Mouse (Mus musculus): Measurements from ENCODE around the gene 1700067K01Rik.

The 1700067K01Rik gene

GRCm38 (mm10) chr8:84011705-84012498 lies 10.6 kb downstream of the 1700067K01Rik start, which contains the start of gene 2210011C24Rik:
2210011C24Rik (minus strand) TSS chr8:84012171.
- no peak for DNase-seq (ENCODE audit: low read depth)

- DNase-seq (ENCODE audit: low read depth), result no peak
Observed at GRCm38 (mm10) chr8:84012499-84013165, 11.3 kb downstream of the 1700067K01Rik start.

GRCm38 (mm10) chr8:84015833-84016232 lies 14.5 kb downstream of the 1700067K01Rik start:
- DNase-seq (ENCODE audit: low read depth), result no peak

- DNase-seq (ENCODE audit: low read depth), result no peak
Observed at GRCm38 (mm10) chr8:84019738-84020137, 18.4 kb downstream of the 1700067K01Rik start.

GRCm38 (mm10) chr8:84021096-84021495 lies 19.8 kb downstream of the 1700067K01Rik start, which contains the start of gene Palm3:
Palm3 (plus strand) TSS chr8:84021471.
- no peak for DNase-seq (ENCODE audit: low read depth)

- no peak for DNase-seq (ENCODE audit: low read depth)
Observed at GRCm38 (mm10) chr8:84021569-84021968, 20.3 kb downstream of the 1700067K01Rik start.

GRCm38 (mm10) chr8:84023085-84023484 lies 21.8 kb downstream of the 1700067K01Rik start:
- no peak for DNase-seq (ENCODE audit: low read depth)

GRCm38 (mm10) chr8:84023631-84024030 lies 22.3 kb downstream of the 1700067K01Rik start:
- DNase-seq (ENCODE audit: low read depth), result no peak

- peak; percentile 54 for DNase-seq (ENCODE audit: low read depth)
Observed at GRCm38 (mm10) chr8:84024171-84024570, 22.9 kb downstream of the 1700067K01Rik start.

- no peak for DNase-seq (ENCODE audit: low read depth)
Observed at GRCm38 (mm10) chr8:84025863-84026262, 24.6 kb downstream of the 1700067K01Rik start.

- peak; percentile 49 for DNase-seq (ENCODE audit: low read depth)
Observed at GRCm38 (mm10) chr8:84027449-84027848, 26.1 kb downstream of the 1700067K01Rik start.

GRCm38 (mm10) chr8:84029272-84029671 lies 28.0 kb downstream of the 1700067K01Rik start:
- DNase-seq (ENCODE audit: low read depth), result no peak

- DNase-seq (ENCODE audit: low read depth), result no peak
Observed at GRCm38 (mm10) chr8:84032777-84033176, 31.5 kb downstream of the 1700067K01Rik start.

GRCm38 (mm10) chr8:84038015-84038414 lies 36.7 kb downstream of the 1700067K01Rik start:
- DNase-seq (ENCODE audit: low read depth), result no peak

- DNase-seq (ENCODE audit: low read depth), result peak; percentile 78
Observed at GRCm38 (mm10) chr8:84039050-84039449, 37.7 kb downstream of the 1700067K01Rik start.

GRCm38 (mm10) chr8:84042066-84042947 lies 41.0 kb downstream of the 1700067K01Rik start, which contains the start of gene Il27ra:
Il27ra (minus strand) TSS chr8:84042589.
- DNase-seq (ENCODE audit: low read depth), result no peak

GRCm38 (mm10) chr8:84042948-84043342 lies 41.6 kb downstream of the 1700067K01Rik start:
- DNase-seq (ENCODE audit: low read depth), result no peak

GRCm38 (mm10) chr8:84044103-84044502 lies 42.8 kb downstream of the 1700067K01Rik start:
- DNase-seq (ENCODE audit: low read depth), result no peak

GRCm38 (mm10) chr8:84044900-84045299 lies 43.6 kb downstream of the 1700067K01Rik start, which contains the start of gene Rln3:
Rln3 (minus strand) TSS chr8:84045000.
- no peak for DNase-seq (ENCODE audit: low read depth)

GRCm38 (mm10) chr8:84046505-84046904 lies 45.2 kb downstream of the 1700067K01Rik start:
- DNase-seq (ENCODE audit: low read depth), result no peak

GRCm38 (mm10) chr8:84048171-84048570 lies 46.9 kb downstream of the 1700067K01Rik start:
- no peak for DNase-seq (ENCODE audit: low read depth)

GRCm38 (mm10) chr8:84052746-84053145 lies 51.4 kb downstream of the 1700067K01Rik start:
- no peak for DNase-seq (ENCODE audit: low read depth)
